In genomic region chr17:47033643-47034042, GRCm38 (mm10) we compare ENCODE assay signal across 9 mouse cellular contexts. TPM values are rescaled to one million over a fixed set of nuclear protein-coding genes. Genes with fewer than 3 reads are reported as not detected.
DNase-seq lines count a peak whose midpoint lies in the region; ATAC-seq and TF ChIP-seq lines count a peak whose summit lies in the region.
"Had no signal": no experiment of that assay in that cellular context is flagged by ENCODE, and none has a peak within 500 bp of the region (broad histone marks: within the 10 kb centered on the region; RNA-seq: fewer than 3 reads in every experiment).

No protein-coding gene starts in this region.

- no peak overlapping the region for H3K27ac ChIP-seq in heart, postnatal 0 days (ENCODE audit: low read depth)
- no peak overlapping the region for H3K27ac ChIP-seq in heart, embryonic 11.5 days (ENCODE audit: low read depth, low read length)
- H3K27ac ChIP-seq: embryonic facial prominence, embryonic 12.5 days had no signal

- DNase-seq in heart, postnatal 0 days (ENCODE audit: low spot score): peak; percentile 11
- peak; percentile 37 to 53 for DNase-seq in urinary bladder, postnatal 36 days (ENCODE audit: low spot score in 2 of 2)
- no peak for DNase-seq in urinary bladder, adult 2 months (ENCODE audit: low spot score)
- peak; percentile 60 to 66 for DNase-seq in cerebellum, adult 18-20 months
- DNase-seq in induced T-regulatory cell, adult 2 months (ENCODE audit: low read depth): peak; percentile 76
- peak; percentile 67 for DNase-seq in naive thymus-derived CD4-positive, alpha-beta T cell, adult 2 months (ENCODE audit: low read depth)
- DNase-seq in yolk sac, embryonic 10.5 days (ENCODE audit: low spot score): peak; percentile 23

- no peak overlapping the region for H3K9ac ChIP-seq in heart, postnatal 0 days (replicated peaks; ENCODE audit: low read depth, low read length)
- no peak overlapping the region for H3K9ac ChIP-seq in heart, embryonic 11.5 days (ENCODE audit: low read depth, low read length)
- H3K9ac ChIP-seq: embryonic facial prominence, embryonic 12.5 days had no signal

- no peaks in the 10 kb centered on the region for H3K27me3 ChIP-seq in heart, postnatal 0 days (ENCODE audit: control insufficient read depth, insufficient read depth, low read length)
- H3K27me3 ChIP-seq in heart, embryonic 11.5 days (ENCODE audit: control insufficient read depth, insufficient read depth, low read length): no peaks in the 10 kb centered on the region
- H3K27me3 ChIP-seq: embryonic facial prominence, embryonic 12.5 days had no signal

- no peak for ATAC-seq in heart, postnatal 0 days (ENCODE audit: insufficient read depth, low read depth)
- ATAC-seq in heart, embryonic 11.5 days (replicated peaks; ENCODE audit: insufficient number of reproducible peaks, low FRiP score, low TSS enrichment): no peak

- no peak for TF ChIP-seq EP300 in heart, postnatal 0 days (IDR thresholded peaks at IDR 0.05; ENCODE audit: low read depth)

- no peak overlapping the region for H3K4me2 ChIP-seq in heart, postnatal 0 days (ENCODE audit: low read depth, low read length)
- no peak overlapping the region for H3K4me2 ChIP-seq in heart, embryonic 11.5 days
- H3K4me2 ChIP-seq: embryonic facial prominence, embryonic 12.5 days had no signal

- no peaks in the 10 kb centered on the region for H3K9me3 ChIP-seq in heart, postnatal 0 days (replicated peaks; ENCODE audit: control insufficient read depth, low read length)
- no peaks in the 10 kb centered on the region for H3K9me3 ChIP-seq in heart, embryonic 11.5 days (replicated peaks; ENCODE audit: control insufficient read depth, low read length)
- H3K9me3 ChIP-seq: embryonic facial prominence, embryonic 12.5 days had no signal

- no peaks in the 10 kb centered on the region for H3K36me3 ChIP-seq in heart, postnatal 0 days (replicated peaks; ENCODE audit: control insufficient read depth, insufficient read depth, low read length)
- no peaks in the 10 kb centered on the region for H3K36me3 ChIP-seq in heart, embryonic 11.5 days (ENCODE audit: control insufficient read depth, insufficient read depth, low read length)
- H3K36me3 ChIP-seq: embryonic facial prominence, embryonic 12.5 days had no signal

- TF ChIP-seq CTCF in heart, postnatal 0 days (IDR thresholded peaks at IDR 0.05; ENCODE audit: low read depth): peak; percentile 80

- 2% methylated on average over 4 of the region's 4 CpGs for WGBS in heart, postnatal 0 days
- 2% methylated on average over 4 of the region's 4 CpGs for WGBS in heart, embryonic 11.5 days (ENCODE audit: insufficient replicate concordance)

- H3K4me1 ChIP-seq in heart, postnatal 0 days (ENCODE audit: control insufficient read depth, insufficient read depth): no peaks in the 10 kb centered on the region
- no peaks in the 10 kb centered on the region for H3K4me1 ChIP-seq in heart, embryonic 11.5 days (ENCODE audit: control insufficient read depth, insufficient read depth, low read length)
- H3K4me1 ChIP-seq: embryonic facial prominence, embryonic 12.5 days had no signal

- H3K4me3 ChIP-seq in heart, postnatal 0 days (ENCODE audit: low read depth, low read length): no peak overlapping the region
- no peak overlapping the region for H3K4me3 ChIP-seq in heart, embryonic 11.5 days (ENCODE audit: low read depth, low read length)
- H3K4me3 ChIP-seq: embryonic facial prominence, embryonic 12.5 days had no signal

RNA-seq across cellular contexts. Expression of gene Ubr2, which starts 23.3 kb away (rescaled TPM):
- total RNA-seq in heart, postnatal 0 days (2014; rRNA removed; ENCODE audit: low replicate concordance): 33.4 and 37.4 TPM in 2 replicates
- 10.8 and 11.2 TPM in 2 replicates for polyA plus RNA-seq in heart, postnatal 0 days (2015; fragmentation: Nextera tagmentation; extraction: Ambion mirVana)
- polyA plus RNA-seq in heart, embryonic 11.5 days (2014; fragmentation: Nextera tagmentation; extraction: Ambion mirVana): 17.9 and 18.2 TPM in 2 replicates
- polyA plus RNA-seq in urinary bladder, adult 2 months (2012; rRNA removed): 33.4 and 39.2 TPM in 2 replicates
